Mouse (Mus musculus) cerebellum, adult 2 months (tissue): ENCODE results near the gene Ssbp3.

Source experiments
- CTCF ChIP-seq: fragments of 200-500 bp; IDR thresholded peaks from 2 replicates; pipeline ENCODE4 v1.5.1; 2011; ENCODE audit warnings: low read depth, mild to moderate bottlenecking, control low read depth, low read length, moderate library complexity, borderline replicate concordance; ENCODE audit not compliant: insufficient read depth
- POLR2A ChIP-seq: fragments of 200-500 bp; IDR thresholded peaks from 2 replicates; pipeline ENCODE4 v1.6.1; 2011; ENCODE audit warnings: low read length, control low read depth, borderline replicate concordance; ENCODE audit not compliant: insufficient read depth

- TF ChIP-seq CTCF (no peak), POLR2A (no peak)
Measured at GRCm38 (mm10) chr4:106943627-106944026, 33.1 kb downstream of the Ssbp3 start.
